Mouse (Mus musculus) heart, postnatal 0 days (tissue): ENCODE data around the gene Ap3b1.

Experiments used
- CTCF ChIP-seq: IDR thresholded peaks from 2 replicates; pipeline ENCODE4 v1.5.1; 2016; ENCODE audit warnings: antibody characterized with exemption, control low read depth, low read depth
- EP300 ChIP-seq: IDR thresholded peaks from 2 replicates; pipeline ENCODE4 v1.6.1; 2016; ENCODE audit warnings: antibody characterized with exemption, low read depth

DNA sequence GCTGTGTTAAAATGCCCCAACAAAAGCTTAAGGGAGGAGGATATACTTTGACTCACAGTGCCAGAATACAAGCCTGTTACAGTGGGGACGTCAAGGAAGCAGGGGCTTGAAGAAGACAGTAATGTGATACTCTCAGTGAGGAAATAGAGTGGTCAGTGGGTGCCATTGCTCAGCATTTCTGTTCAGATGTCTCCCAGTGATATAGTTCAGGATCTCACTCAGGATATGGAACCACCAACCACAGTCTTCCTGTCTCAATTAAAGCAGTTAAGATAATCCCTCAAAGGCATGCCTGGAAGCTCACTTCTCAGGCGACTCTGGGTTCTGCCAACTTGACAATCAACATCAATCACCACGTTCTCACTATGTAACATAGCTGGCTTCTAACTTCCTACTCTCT lies 4.2 kb upstream of the Ap3b1 start:
- TF ChIP-seq CTCF = no peak
- no peak for TF ChIP-seq EP300
